Mouse (Mus musculus) liver, adult 2 months (tissue): ENCODE results near the gene Rims4.

Source experiments
- CTCF ChIP-seq: fragments of 200-500 bp; IDR thresholded peaks from 2 replicates; pipeline ENCODE4 v1.5.1; 2011; ENCODE audit warnings: low read depth, low read length, control low read depth
- POLR2A ChIP-seq: fragments of 200-500 bp; IDR thresholded peaks from 2 replicates; pipeline ENCODE4 v1.6.1; 2011; ENCODE audit warnings: low read length, control low read depth; ENCODE audit not compliant: insufficient read depth; ENCODE audit errors: extremely low read depth

DNA sequence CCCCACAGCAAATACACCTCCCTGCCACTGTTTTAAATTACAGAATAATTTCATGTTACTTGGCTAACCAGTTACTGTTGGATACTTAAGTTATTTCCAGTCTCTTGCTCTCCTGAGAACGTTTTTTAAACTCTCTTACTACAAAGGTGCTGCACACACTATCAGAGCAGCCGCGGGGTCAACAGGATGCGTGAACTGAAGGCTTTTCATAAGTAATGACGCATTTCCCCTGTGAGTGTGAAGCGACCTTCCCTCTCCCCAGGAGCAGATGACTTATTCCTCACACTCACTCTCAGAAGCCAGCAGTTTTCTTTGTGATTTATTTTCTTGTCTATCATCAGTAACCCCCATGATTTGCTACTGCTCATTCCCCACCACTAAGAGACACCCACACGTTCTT is 13.7 kb upstream of the Rims4 start:
- TF ChIP-seq CTCF (no peak), POLR2A (no peak)
